Comparison of ENCODE assay signal across 8 mouse cellular contexts in genomic region chr6:39562166-39563015, GRCm38 (mm10). TPM values are rescaled to one million over a fixed set of nuclear protein-coding genes. Genes with fewer than 3 reads are reported as not detected.
DNase-seq lines count a peak whose midpoint lies in the region; ATAC-seq and TF ChIP-seq lines count a peak whose summit lies in the region.

No protein-coding gene starts in this region.

- H3K27ac ChIP-seq in brown adipose tissue, adult 24 weeks (replicated peaks; ENCODE audit: low read depth, low read length) = no peak overlapping the region
- H3K27ac ChIP-seq in heart, embryonic 13.5 days (replicated peaks) = no peak overlapping the region
- no peak overlapping the region for H3K27ac ChIP-seq in kidney, postnatal 0 days

- no peaks in the 10 kb centered on the region for H3K36me3 ChIP-seq in heart, embryonic 13.5 days
- no peaks in the 10 kb centered on the region for H3K36me3 ChIP-seq in kidney, postnatal 0 days (ENCODE audit: insufficient read depth, low read length)
- no peaks in the 10 kb centered on the region for H3K36me3 ChIP-seq in splenic B cell, adult 2 months (ENCODE audit: control insufficient read depth, insufficient read depth, low read length, poor library complexity, severe bottlenecking)

- H3K9me3 ChIP-seq in heart, embryonic 13.5 days = no peaks in the 10 kb centered on the region
- H3K9me3 ChIP-seq in kidney, postnatal 0 days (replicated peaks; ENCODE audit: low read length) = no peaks in the 10 kb centered on the region

- peak; percentile 96 for DNase-seq in kidney, postnatal 0 days (ENCODE audit: low spot score)
- peak; percentile 74 for DNase-seq in liver
- peak; percentile 86 for DNase-seq in splenic B cell, adult 2 months (ENCODE audit: low read depth, low spot score)

- H3K27me3 ChIP-seq in heart, embryonic 13.5 days (replicated peaks) = no peaks in the 10 kb centered on the region
- no peaks in the 10 kb centered on the region for H3K27me3 ChIP-seq in kidney, postnatal 0 days (ENCODE audit: insufficient read depth, low read length)
- H3K27me3 ChIP-seq in splenic B cell, adult 2 months (ENCODE audit: control insufficient read depth, insufficient read depth, low read length, poor library complexity, severe bottlenecking) = no peaks in the 10 kb centered on the region

- WGBS in heart, embryonic 13.5 days = 12% methylated on average over 23 of the region's 23 CpGs
- 21% methylated on average over 23 of the region's 23 CpGs for WGBS in kidney, postnatal 0 days

- no peaks in the 10 kb centered on the region for H3K4me1 ChIP-seq in brown adipose tissue, adult 24 weeks (ENCODE audit: control insufficient read depth, insufficient read depth, insufficient read length, low read length)
- peaks cover 22% of the 10 kb centered on the region for H3K4me1 ChIP-seq in heart, embryonic 13.5 days
- peaks cover 4% of the 10 kb centered on the region; the same call in 1 of the 2 replicates for H3K4me1 ChIP-seq in kidney, postnatal 0 days (replicated peaks; ENCODE audit: insufficient read depth, low read length)

- TF ChIP-seq CTCF in kidney, postnatal 0 days (IDR thresholded peaks at IDR 0.05; ENCODE audit: low read depth) = peak; percentile 96

- H3K4me3 ChIP-seq in brown adipose tissue, adult 24 weeks (ENCODE audit: insufficient read depth, low read depth, low read length) = peak overlapping the region; percentile 23; the same call in 1 of the 2 replicates
- H3K4me3 ChIP-seq in heart, embryonic 13.5 days = peak overlapping the region; percentile 42
- no peak overlapping the region for H3K4me3 ChIP-seq in kidney, postnatal 0 days (replicated peaks; ENCODE audit: low read depth, low read length)

- peak overlapping the region; percentile 69 for H3K4me2 ChIP-seq in heart, embryonic 13.5 days
- peak overlapping the region; percentile 34 for H3K4me2 ChIP-seq in kidney, postnatal 0 days (ENCODE audit: low read length)

- peak; percentile 96 for ATAC-seq in CD4-positive, CD25-positive, alpha-beta regulatory T cell, adult 4 months
- ATAC-seq in erythroid progenitor cell, adult 5-6 weeks (replicated peaks; ENCODE audit: low FRiP score, poor library complexity, severe bottlenecking) = peak; percentile 87
- ATAC-seq in heart, embryonic 13.5 days (ENCODE audit: extremely low read depth, insufficient number of reproducible peaks, low FRiP score, low TSS enrichment) = no peak
- 0 out of 2 replicates have a peak, but pooled peaks have one; percentile 43 for ATAC-seq in kidney, postnatal 0 days (replicated peaks; ENCODE audit: low FRiP score, low read depth)
- ATAC-seq in monocyte, adult 5-6 weeks (replicated peaks; ENCODE audit: insufficient number of reproducible peaks, low FRiP score, low TSS enrichment, poor library complexity, severe bottlenecking) = peak; percentile 85

- peak overlapping the region; percentile 66 for H3K9ac ChIP-seq in heart, embryonic 13.5 days
- no peak overlapping the region for H3K9ac ChIP-seq in kidney, postnatal 0 days (ENCODE audit: low read depth, low read length)

RNA-seq across cellular contexts. Expression of gene Dennd2a, which starts 4.7 kb away (rescaled TPM):
- under 1 TPM in 1 of 2 experiments, not detected in 1; 0.65 TPM for polyA plus RNA-seq in CD4-positive, CD25-positive, alpha-beta regulatory T cell, adult 4 months (2017; shearing (Covaris generic))
- polyA plus RNA-seq in brown adipose tissue, adult 24 weeks (2012; ENCODE audit: insufficient read depth, insufficient read length, missing spikeins) = 1.7 and 2.8 TPM in 2 replicates
- 1.3 TPM in 1 of 2 replicates, not detected in the other for total RNA-seq in erythroid progenitor cell, adult 5-6 weeks (2015; ENCODE audit: low replicate concordance)
- 0.53 TPM in 1 of 2 replicates, not detected in the other for total RNA-seq in erythroid progenitor cell, adult 5-6 weeks (2017; ENCODE audit: low replicate concordance)
- polyA plus RNA-seq in heart, embryonic 13.5 days (2015; fragmentation: Nextera tagmentation; extraction: Ambion mirVana) = 15.9 and 17.4 TPM in 2 replicates
- polyA plus RNA-seq in kidney, postnatal 0 days (2015; fragmentation: Nextera tagmentation; extraction: Ambion mirVana) = 12.8 and 13.3 TPM in 2 replicates
- 0.43 to 0.58 TPM in 2 of 3 replicates, not detected in the other for total RNA-seq in monocyte, adult 5-6 weeks (2017)

RNA-seq across cellular contexts. Expression of gene Adck2, which starts 11.3 kb away (rescaled TPM):
- polyA plus RNA-seq in CD4-positive, CD25-positive, alpha-beta regulatory T cell, adult 4 months (2017; shearing (Covaris generic)) = 10 to 100 TPM; 27.8 to 29.7 TPM
- polyA plus RNA-seq in brown adipose tissue, adult 24 weeks (2012; ENCODE audit: insufficient read depth, insufficient read length, missing spikeins) = 10.4 and 12.6 TPM in 2 replicates
- 9.7 TPM in 1 of 2 replicates, not detected in the other for total RNA-seq in erythroid progenitor cell, adult 5-6 weeks (2015; ENCODE audit: low replicate concordance)
- total RNA-seq in erythroid progenitor cell, adult 5-6 weeks (2017; ENCODE audit: low replicate concordance) = 0.76 and 1.4 TPM in 2 replicates
- polyA plus RNA-seq in heart, embryonic 13.5 days (2015; fragmentation: Nextera tagmentation; extraction: Ambion mirVana) = 12.6 and 14.6 TPM in 2 replicates
- polyA plus RNA-seq in kidney, postnatal 0 days (2015; fragmentation: Nextera tagmentation; extraction: Ambion mirVana) = 25.8 and 33.1 TPM in 2 replicates
- 16.8 to 27.2 TPM (median 19.6 TPM) in 3 replicates for total RNA-seq in monocyte, adult 5-6 weeks (2017)

RNA-seq across cellular contexts. Expression of gene Gm42420, which starts 23.2 kb away (rescaled TPM):
- not detected for polyA plus RNA-seq in CD4-positive, CD25-positive, alpha-beta regulatory T cell, adult 4 months (2017; shearing (Covaris generic))
- polyA plus RNA-seq in brown adipose tissue, adult 24 weeks (2012; ENCODE audit: insufficient read depth, insufficient read length, missing spikeins) = not detected in 2 replicates
- not detected in 2 replicates for total RNA-seq in erythroid progenitor cell, adult 5-6 weeks (2015; ENCODE audit: low replicate concordance)
- total RNA-seq in erythroid progenitor cell, adult 5-6 weeks (2017; ENCODE audit: low replicate concordance) = not detected in 2 replicates
- polyA plus RNA-seq in heart, embryonic 13.5 days (2015; fragmentation: Nextera tagmentation; extraction: Ambion mirVana) = 1.1 and 1.8 TPM in 2 replicates
- 0.97 TPM in 1 of 2 replicates, not detected in the other for polyA plus RNA-seq in kidney, postnatal 0 days (2015; fragmentation: Nextera tagmentation; extraction: Ambion mirVana)
- 1.5 TPM in 1 of 3 replicates, not detected in the others for total RNA-seq in monocyte, adult 5-6 weeks (2017)

RNA-seq across cellular contexts. Expression of gene Ndufb2, which starts 30.0 kb away (rescaled TPM):
- 10 to 100 TPM; 46.2 to 69.9 TPM for polyA plus RNA-seq in CD4-positive, CD25-positive, alpha-beta regulatory T cell, adult 4 months (2017; shearing (Covaris generic))
- polyA plus RNA-seq in brown adipose tissue, adult 24 weeks (2012; ENCODE audit: insufficient read depth, insufficient read length, missing spikeins) = 819 and 928 TPM in 2 replicates
- total RNA-seq in erythroid progenitor cell, adult 5-6 weeks (2015; ENCODE audit: low replicate concordance) = 14.7 and 16.2 TPM in 2 replicates
- 10.5 and 24.9 TPM in 2 replicates for total RNA-seq in erythroid progenitor cell, adult 5-6 weeks (2017; ENCODE audit: low replicate concordance)
- polyA plus RNA-seq in heart, embryonic 13.5 days (2015; fragmentation: Nextera tagmentation; extraction: Ambion mirVana) = 599 and 674 TPM in 2 replicates
- 518 and 575 TPM in 2 replicates for polyA plus RNA-seq in kidney, postnatal 0 days (2015; fragmentation: Nextera tagmentation; extraction: Ambion mirVana)
- 28.3 to 82.2 TPM (median 35.8 TPM) in 3 replicates for total RNA-seq in monocyte, adult 5-6 weeks (2017)
